Mouse (Mus musculus): ENCODE results near the gene Slc7a6.

DNA sequence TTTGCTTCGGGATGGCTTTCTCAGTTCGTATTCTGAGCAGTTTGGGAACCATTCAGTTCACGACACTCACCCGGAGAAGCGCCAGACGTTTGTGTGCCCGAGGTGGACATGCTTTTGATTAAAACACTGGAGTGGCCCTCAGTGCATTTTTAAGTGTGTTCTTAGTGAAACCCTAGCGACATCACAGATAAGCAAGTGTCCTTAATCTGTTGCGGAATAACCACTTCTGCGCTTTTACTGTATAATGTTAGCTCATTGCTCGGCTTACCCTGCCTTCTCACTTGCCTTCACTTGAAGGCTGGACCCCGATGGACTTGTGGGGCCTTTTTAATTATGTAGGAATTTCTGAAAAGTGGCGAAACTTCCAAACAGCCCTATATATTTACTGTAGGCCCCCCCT is 42.8 kb downstream of the Slc7a6 start:
- TF ChIP-seq CTCF (IDR thresholded peaks at IDR 0.05; ENCODE audit: low read depth, low read length) (no peak), POLR2A (IDR thresholded peaks at IDR 0.05; ENCODE audit: borderline replicate concordance, low read depth, low read length) (no peak)
